Mouse (Mus musculus): ENCODE measurements around the gene Clasp1.

DNA sequence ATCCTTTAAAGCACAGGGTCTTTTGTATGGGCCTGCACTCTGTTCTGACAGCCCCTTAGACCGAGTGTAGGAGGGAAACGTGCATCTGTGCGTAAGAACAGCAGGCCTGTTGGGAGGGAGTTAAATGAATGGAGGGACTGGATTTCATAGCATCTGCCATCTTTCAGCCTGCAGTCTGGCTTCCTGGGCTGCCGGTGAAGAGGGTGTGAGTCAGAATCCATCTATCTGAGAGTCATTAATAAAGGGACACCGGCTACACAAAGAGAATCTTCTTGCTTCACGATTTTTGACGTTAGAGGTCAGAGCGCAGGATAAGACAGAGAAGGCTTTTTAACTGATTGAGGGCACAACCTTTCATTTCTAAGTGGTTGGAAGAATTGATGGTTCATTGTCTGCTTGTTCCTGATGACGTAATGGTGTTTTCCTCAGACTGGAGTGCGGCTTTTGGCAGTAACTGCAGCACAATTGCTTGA, 46.2 kb downstream of the Clasp1 start:
- TF ChIP-seq CTCF (IDR thresholded peaks at IDR 0.05; ENCODE audit: borderline replicate concordance, extremely low read depth, insufficient read depth, insufficient read length) = no peak
- TF ChIP-seq POLR2A (IDR thresholded peaks at IDR 0.05; ENCODE audit: borderline replicate concordance, extremely low read depth, insufficient read depth, insufficient read length, poor library complexity, severe bottlenecking) = no peak
